Mouse (Mus musculus) embryo, embryonic 11.5 days (tissue): ENCODE measurements around the gene Esp22.
"Not testable (repeated sequence)": the region's sequence is repeated elsewhere in the genome, so short reads cannot be mapped to it uniquely, and the experiment has no call there.

Experiments used
- DNase-seq: peaks from one replicate; pipeline ENCODE4 v3.0.0-alpha.2; 2012; ENCODE audit warnings: low read depth, low spot score

Gene Esp22

DNA sequence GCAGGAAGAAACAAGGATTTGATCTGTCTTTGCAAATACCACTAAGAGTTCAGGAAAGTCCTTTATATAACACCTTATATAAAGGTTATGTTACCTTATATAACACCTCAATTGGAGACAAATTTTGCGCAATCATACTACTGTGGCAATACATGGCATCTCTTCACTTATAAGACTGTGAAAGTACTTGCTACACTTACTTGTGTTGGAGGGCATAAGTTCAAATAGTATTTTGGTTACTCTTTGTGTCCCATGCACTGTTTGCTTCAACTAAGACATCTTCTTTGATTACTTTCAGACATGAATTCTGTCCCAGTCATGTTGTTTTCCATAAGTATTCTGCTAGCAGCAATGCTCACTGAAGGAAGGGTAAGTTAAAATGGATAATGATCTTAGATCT lies at the start of gene Esp22:
Gene Esp22, plus strand, starts transcription at position 301 of the 400 bp plus-strand sequence.
- DNase-seq: no peak

DNA sequence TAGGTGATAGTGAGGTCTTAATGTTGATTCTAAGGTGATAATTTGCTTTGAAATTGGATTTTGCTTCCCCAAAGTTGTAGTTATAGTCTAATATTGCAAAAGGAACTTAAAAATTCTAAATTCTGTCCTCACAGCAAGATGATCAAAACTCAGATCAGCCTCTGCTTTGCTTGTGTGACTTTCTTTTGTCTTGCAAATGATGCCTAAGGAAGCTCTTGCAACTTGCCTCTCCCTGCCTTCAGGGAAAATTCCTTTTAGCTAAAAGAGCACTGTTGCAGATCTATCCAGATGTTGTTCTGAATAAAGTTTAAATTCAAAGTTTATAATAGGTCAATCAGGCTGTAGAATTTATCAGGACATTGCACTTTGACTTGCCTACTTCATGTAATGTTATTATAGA lies 31.5 kb upstream of the Esp22 start:
- DNase-seq: no peak

GRCm38 (mm10) chr17:39076937-39077336 lies 18.2 kb upstream of the Esp22 start, which contains the start of gene Esp23:
Esp23 (minus strand) TSS chr17:39077037.
- no peak for DNase-seq

GRCm38 (mm10) chr17:39107126-39107525 lies 12.0 kb downstream of the Esp22 start:
- DNase-seq: not testable (repeated sequence)

DNA sequence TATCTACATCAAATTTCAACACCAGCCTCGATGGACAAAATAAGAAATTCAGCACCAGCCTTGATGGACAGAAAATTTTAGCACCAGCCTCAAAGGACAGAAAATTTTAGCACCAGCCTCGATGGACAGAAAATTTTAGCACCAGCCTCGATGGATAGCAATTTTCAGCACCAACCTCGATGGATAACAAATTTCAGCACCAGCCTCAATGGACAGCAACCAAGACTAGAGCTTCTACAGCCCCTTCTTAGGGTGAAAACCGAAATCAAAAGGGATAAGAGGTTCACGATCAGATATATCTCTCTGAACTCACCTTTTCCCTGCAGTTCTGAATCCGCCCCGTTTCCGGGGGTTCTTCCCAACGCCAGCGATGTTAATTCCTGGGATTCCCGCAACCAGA lies 34.0 kb downstream of the Esp22 start:
- not testable (repeated sequence) for DNase-seq
